Mouse (Mus musculus) adrenal gland, adult 18-20 months (tissue): ENCODE data around the gene Phldb2. TPM values are rescaled to one million over a fixed set of nuclear protein-coding genes. Genes with fewer than 3 reads are reported as not detected.

Experiments used
- DNase-seq, 2 experiments: peaks; one replicate each; pipeline ENCODE4 v3.0.0; 2021 to 2022; ENCODE audit warnings: low spot score in 2 of 2
- total RNA-seq, 2 experiments: library from RNA; stranded (reverse); gene quantifications; 1 replicate in 1 of 2; 2 replicates in 1 of 2; pipeline ENCODE4 v1.2.3; 2021

Phldb2 gene
- total RNA-seq, 2 experiments from 2014 or later, result 13.8 to 27.4 TPM

DNA sequence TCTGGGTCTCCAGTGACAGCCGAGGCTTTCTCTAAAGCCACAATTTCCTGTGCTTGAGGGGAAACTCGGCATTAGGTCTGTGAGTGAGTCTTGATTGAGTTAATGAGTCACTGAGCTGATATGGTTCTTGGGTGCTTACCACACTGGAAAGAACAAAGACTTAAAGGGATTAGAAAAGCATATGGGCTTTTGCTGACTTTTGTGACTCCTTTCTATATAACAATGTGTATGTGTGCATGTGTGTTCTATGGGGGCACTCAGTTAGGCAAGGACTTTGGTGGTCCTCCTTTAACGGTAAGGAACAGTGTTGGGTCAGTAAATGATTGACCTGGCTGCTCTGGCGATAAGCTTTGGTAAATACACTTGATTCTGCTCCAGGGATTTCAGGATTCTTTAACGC, 897 bp downstream of the Phldb2 start:
- DNase-seq, result no peak

DNA sequence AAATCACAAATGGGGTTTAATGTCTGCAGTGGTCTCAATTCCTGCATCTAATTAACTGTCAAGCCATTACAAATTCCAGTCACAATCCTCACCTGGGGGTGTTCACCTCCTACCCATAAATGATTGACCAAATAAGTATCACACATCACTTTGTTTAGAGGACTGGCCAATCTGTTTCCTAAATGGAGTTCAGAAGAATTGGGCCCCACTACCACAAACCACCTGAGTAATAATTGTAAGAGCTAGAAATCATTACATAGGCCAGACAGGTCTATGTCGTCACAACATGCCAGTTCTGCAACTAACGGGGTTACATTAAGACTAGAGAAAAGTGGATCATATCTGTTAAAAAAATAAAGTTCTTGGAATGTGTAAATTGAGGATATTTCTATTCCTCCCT, 1.4 kb downstream of the Phldb2 start:
- DNase-seq, result no peak

DNA sequence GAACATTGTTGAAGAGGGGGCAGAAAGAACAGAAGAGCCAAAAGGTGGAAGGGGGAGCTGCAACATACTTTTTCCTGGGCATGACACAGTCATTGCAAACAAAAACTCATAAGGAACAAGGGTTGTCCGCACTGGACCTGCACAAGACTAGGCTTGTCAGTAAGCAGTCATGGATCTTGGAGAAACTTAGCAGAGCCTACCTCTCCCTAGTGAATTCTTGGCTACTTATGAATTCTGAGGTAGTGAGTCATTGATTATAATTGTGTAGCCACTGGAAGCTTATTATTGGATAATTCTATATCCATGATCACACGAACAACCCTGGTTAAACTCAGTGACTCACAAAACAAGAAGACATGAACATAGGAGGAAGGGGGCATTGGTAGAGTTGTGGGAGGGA, 7.1 kb downstream of the Phldb2 start:
- DNase-seq, result no peak

DNA sequence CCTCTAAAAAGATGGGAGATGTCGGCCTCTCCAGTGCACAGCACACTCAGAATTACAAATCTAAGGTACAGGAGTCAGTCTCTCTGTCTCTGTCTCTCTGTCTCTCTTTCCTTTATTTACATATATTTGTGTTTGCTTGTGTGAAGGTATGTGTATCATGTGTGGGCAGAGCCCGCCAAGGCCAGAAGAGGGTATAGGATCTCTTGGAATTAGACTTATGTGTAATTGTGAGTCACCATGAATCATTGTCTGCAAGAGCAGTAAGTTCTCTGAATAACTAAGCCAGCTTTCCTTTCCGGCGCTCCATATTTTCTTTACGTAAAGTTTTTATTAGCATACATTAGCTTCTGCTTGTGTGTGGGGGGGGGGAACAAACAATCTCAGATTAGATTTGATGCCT, 7.7 kb downstream of the Phldb2 start:
- DNase-seq, result no peak

DNA sequence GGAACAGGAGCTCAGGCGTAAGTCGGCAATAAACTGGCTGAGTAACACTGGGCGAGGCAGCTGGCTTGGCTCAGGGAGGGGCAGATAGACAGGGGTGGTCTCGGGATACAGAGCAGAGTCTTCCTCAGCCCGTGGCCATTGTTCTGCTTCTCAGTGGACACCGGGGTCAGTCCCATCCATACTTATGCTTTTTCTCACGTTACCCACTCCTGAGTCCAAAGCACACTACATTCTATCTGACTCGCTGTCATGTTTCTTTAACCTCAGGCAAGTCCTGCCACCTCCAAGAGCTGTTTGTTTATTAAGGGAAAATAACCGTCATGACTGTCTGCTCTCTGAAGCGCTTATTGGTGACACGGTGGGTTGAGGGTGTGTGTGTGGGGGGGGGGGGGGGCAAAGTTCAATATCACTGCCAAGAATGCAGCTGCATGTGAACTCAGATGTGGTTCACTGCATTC, 8.2 kb downstream of the Phldb2 start:
- no peak for DNase-seq

DNA sequence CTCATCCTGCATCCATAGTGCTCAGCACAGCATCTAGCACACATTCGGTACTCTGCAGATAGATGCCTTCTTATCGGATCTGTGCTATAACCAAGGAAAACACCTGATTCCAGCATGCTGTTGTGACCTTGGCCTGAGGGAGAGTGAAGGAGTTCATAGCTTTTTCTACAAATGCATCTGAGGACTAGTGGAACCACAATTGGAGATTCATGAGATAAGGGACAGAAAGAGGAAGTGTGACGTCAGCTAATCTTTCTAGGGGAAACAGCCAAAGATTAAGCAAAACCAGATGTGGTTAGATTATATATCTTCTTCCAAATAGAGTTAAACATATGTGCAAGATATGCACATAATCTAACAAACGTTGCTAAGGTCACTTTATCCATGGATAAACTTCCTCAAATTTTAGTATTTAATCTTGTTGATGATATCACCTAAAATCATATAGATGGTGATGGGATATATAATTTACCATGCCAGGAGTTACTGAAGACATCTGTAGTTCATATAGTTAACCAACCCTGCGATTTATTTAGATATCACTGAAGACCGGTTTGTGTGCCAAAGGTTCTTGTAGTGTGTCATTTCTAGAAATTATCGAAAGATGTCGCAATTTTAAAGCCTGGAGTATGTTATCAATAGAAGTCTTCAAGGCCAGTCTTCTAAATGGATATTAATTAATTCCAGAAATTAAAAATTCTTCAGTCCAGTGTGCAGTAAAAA, 11.1 kb downstream of the Phldb2 start:
- no peak for DNase-seq

DNA sequence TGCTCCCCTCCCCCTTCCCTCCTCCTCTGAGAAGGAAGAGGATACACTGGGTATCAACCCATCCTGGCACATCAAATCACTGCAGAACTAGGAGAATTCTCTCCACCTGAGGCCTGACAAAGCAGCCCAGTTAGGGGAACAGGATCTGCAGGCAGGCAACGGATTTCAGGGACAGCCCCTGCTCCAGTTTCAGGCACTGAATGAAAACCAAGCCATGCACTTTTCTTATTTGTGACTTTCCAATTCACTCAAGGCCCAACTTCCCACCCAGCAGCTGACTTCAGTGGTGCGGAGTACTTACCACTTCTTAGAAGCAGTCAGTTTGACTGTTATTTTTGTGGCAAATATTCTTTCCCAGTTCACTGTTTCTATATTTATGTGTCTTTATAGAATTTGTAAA, 12.7 kb downstream of the Phldb2 start:
- DNase-seq, result no peak

DNA sequence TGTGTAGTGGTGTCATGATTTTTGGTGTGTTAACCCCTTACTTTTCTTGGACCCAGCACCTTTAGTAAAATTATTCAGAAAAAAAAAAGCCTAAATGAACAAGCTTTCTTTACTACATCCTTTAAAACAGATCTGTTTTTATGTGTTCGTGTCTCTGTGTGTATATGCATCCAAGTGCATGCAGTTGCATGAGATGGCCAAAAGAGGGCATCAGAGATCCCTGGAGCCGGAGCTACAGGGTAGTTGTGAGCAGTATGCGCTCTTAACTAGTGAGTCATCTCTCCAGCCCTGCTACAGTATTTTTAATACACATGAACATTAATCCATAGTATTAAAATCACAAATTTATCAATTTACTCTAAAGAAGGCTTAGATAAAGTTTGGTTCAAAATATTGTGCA, 14.0 kb downstream of the Phldb2 start:
- DNase-seq, result no peak

DNA sequence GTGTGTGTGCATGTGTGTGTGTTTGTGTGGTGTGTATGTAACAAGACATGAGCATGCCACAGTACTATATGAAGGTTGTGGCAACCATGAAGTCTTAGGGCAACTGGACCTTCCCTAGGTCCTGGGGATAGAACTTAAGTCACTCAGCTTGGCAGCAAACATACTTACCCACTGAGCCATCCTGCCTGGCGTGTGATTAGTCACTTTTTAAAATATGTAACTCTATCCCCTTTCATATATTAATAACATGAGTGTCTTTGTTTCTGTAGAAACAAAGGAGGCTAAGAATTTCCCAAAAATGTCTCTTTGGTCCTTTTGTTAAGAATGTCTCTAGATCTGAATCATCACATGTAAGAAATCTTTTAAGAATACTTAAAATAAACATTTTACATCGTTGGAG, 16.0 kb downstream of the Phldb2 start:
- DNase-seq, result no peak

DNA sequence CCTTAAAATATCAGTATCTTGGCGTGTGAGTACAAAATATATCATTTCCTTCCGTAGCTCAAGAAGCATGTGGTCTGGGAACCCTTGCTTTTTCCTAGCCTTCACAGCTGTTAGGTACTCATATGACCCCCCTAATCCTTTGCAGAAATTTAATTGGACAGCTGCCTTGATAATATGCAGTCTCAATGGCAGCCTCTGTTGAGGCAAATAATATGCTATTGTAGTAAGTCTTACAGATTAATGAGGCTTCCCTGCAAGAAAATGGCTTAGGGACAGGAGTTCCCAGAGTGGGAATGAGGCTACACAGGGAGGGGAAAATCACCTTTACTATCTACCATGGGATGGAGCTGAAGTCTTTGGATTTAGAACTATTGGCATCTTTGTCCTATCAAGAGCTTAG, 16.9 kb downstream of the Phldb2 start:
- DNase-seq, result no peak

DNA sequence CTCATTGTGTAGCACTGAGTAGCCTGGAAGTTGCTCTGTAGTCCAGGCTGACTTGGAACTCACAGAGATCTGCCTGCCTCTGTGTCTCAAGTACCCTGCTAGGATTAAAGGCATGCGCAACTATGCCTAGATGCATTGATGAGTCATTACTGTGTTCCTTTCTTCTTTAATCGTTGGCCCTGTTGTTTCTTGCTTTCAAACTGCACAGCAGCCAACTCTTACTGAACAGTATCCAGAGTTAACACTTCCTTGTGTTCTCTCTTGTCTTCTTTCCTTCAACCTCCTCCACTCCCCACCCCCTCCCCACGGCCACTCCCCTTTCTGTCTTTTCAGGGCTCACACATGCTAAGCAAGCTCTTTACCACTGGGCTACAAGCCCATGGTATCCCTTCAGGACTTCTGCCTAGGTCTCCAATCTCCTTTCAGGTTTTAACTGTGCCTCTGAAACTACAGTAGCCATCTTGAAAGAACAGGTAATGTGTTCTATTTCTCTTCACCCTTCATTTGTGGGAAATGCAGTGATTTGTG, 17.4 kb downstream of the Phldb2 start:
- no peak for DNase-seq

DNA sequence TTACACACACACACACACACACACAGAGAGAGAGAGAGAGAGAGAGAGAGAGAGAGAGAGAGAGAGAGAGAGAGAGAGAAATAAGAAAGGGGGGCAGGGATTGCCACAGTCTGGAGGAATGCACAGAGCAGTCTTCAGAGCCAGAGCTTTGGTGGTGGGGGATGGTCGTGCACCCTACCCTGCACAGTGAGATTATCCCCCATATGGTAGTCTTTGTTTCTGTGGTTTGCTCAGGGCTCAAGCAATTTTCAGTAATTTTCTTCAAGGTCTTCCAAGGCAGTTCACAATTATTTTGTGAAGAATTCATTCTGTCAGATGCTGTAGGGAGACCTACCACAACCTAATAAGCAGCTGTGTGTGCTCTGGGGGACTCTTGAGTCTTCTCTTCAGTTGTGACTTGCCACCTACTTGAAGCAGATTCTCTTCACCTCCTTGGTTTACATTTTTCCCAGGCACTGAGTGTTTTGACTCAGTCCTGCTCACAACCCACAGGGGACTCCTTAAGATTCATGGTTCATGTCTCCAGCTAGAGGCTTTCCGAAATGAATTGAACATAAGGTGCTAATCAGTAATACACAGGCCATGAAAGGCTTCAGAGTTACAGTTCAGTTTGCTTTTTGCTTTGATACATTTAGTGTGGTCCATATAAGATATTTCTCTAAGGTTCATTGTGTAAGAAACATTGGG, 18.5 kb downstream of the Phldb2 start:
- DNase-seq, result no peak

DNA sequence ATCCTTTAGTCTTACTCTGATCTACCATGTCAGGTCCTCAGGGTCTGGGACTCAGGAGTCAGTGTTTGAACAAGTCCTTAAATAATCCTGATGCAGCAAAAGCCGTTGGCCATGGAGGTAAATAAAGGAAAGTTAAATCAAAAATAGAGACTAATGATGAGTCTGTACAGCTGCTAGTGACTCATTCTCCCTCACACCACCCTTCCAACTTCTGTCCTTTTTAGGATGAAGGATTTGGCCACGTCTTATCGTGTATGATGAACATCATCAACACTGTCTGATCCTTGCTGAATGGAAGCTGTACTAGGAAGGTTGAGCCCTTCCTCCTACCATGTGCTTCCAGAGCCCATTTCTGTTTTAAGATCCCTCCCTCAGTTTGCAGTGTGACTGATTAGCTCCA, 23.1 kb downstream of the Phldb2 start:
- no peak for DNase-seq

DNA sequence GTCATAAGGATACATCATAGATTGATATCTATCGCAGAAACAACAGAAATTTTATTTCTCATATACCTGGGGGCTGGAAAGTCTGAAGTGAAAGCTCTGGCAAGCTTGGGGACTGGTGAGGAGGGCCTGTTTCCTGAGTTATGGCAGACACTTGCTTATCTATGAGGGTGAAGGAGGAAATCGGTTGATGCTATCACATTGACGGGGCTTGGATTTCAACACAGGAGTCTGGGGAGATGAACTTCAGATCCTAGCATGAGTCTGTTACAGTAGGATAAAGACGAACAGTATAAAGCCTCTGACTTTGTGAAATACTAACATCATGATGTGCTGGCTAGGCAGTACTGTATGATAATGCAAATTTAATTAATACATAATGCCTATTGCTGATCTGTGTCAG, 25.3 kb downstream of the Phldb2 start:
- no peak for DNase-seq

DNA sequence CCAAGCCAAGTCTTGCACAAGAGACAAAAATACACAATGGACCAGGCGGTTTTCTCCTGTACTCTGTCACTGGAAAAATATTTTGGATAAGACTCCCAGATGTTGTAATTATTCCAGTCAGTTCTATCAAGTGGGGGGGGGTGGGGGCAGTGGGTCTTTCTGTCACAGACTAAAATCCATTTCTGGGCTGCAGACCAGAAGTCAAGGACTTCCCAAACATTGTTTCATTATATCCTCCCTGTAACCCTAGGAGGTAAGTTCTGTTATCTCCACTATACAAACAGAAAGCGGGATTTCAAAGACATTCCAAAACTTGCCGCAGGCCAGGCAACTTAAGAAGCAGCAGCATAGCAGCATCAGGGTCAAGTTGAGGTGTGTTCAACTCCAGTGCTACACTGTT, 25.8 kb downstream of the Phldb2 start:
- DNase-seq, result no peak

DNA sequence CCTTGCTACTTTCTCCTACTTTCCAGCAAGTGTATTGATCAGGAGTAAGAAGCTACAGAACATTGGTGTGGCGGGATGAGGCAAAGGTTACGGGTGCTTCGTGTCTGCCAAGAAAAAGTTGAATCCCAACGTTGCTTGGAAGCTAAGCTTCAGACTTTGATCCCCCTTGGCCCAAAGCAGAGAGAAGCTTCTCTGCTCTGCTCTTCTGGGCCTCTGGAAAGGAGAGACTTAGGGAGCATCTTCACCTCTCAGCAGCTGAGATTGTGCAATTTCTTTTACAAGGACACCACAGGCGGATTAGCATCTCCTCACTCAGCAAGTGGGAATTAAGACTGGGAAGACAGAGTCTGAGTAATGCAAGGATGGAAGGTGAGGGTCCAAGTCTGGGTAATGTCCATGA, 26.5 kb downstream of the Phldb2 start:
- no peak for DNase-seq

DNA sequence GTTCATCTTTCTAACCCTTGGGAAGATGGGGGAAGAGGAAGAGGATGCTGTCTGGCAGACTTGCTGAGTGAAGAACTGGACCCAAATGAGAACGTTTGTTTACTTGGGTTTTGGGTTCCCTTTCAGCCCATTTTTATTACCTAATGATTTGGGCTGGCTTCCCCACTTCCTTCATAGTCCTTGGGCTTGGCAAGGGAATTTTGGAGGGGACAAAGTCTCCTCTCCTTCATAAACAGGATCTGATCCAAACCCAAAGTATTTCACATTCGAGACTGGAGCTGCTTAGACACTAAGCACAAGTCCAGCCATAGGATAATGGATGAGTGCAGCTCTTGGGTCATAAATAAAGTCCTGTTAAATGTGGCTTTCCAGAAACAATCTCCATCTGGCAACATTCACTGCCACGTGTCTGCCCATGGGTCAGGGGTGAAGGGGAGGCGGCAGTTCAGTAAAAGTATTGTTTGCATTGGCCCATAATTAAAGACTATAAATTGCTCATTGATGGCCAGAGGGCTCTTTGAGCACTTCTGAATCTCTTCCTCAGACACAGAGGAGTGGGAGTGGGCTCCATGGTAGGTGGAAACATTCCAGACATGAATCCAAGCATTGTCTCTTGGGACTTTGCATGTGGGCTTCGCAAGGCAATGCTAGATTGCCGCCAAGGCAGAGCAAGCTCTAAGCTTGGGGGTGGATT, 29.5 kb downstream of the Phldb2 start:
- DNase-seq, result no peak

DNA sequence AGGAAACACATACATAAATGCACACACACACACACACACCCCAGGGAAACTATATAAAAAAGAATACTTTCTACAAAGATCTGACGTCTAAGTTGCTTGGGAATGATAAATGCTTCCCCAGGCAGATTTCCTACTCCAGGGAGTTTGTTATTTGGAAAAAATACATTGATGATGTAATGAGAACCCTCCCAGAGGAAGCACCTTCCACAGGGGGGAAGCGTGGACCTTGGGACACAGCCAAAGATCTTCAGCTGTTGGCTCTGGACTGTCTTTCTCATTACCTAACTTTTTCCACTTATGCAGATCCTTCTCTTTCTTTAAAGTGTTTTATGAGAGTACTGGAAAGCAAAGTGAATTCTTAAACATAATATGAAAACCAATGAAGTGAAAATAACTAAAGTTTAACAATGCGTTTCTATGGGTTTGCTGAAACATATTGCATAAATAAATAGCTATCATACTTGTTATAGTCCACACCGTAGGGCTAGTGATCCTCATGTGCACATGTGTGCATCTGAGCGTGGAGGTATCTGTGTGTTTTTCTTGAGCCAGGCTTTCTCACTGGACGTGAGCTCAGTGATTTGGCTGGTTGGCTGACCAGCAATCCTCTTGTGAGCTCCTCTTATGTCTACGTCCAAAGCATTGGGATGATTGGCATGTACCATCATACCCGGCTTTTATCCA, 30.7 kb downstream of the Phldb2 start:
- DNase-seq, result peak in 1 of 2 experiments; percentile 25

DNA sequence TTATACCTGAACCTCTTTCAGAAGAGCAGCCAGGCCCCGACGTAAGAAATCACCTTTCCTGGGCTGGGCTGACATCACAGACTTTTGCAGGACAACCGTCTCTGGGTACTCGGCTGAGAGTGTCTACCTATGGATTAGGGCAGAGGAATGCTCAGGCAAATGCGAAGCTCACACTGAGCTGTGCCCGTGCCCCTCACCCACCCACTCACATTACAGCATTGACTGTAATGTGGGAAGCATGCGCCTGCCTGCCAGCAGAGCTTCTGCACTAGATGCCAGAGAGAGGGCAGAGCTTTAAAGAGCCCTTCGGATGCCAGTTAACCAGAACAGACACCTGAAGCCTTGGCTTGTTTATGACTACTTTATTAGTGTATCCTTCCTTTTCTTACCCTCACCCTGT, 33.8 kb downstream of the Phldb2 start:
- DNase-seq, result no peak

DNA sequence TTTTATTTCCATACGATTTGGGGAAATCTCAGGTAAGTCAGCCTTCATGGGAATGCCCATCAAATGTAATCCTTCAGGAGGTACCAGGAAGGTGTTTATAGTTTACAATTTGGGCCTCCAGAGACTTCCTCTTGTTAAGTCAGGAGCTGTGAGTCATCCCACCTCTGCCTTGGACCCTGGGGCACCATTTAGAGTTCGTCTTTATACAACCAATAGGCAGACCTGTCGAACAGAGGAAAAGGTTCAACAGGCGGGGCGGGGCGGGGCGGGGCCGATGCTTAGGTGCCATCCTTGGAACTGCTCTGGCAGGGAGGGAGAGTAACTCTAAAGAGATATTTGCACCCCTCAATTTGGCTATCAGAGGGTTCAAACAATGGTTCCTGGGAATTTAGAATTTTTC, 49.8 kb downstream of the Phldb2 start:
- DNase-seq, result no peak

DNA sequence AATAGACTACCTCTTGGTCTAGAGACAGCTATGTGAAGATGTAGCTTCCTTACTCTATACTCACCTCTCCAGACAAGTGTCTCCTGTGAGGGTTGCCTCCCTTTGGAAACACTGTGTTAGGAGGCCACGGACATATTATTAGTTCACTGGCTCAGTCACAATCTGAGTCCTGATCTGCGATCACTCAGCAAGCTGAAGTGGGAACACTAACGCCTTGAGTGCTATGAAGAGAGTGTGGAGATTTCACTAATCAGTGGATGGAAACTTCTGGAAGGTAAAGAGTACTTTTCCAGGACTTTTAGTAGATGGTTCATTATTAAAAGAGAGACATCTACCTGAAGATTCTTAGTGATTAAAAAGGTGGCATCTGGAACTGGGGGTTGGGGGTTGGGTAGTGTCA, 54.9 kb downstream of the Phldb2 start:
- no peak for DNase-seq

DNA sequence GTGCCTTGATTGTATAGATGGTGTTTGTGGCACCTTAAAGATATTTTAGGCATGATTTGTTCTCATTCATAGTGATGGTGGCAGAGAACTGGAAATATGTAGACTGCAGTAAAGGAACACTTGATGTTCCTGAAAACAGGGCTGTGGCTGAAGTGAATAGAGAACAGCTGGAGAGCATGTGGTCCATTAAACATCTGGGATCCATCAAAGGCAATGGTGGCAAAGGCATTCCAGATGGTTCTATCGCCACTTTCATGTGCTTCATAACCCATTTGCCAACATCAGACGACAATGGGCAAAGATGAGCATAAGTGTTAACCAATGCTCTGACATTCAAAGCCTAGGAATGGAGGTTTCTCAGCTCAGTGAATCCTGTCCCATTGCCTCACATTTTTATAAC, 56.8 kb downstream of the Phldb2 start:
- no peak for DNase-seq
